Mouse (Mus musculus): ENCODE measurements around the gene F7.

- TF ChIP-seq ZNF384 (IDR thresholded peaks at IDR 0.05; ENCODE audit: low read depth, low read length) (no peak), ZC3H11A (IDR thresholded peaks at IDR 0.05; ENCODE audit: borderline replicate concordance, low read depth, low read length) (no peak), CHD2 (IDR thresholded peaks at IDR 0.05; ENCODE audit: low read depth, low read length) (no peak), MAFK (IDR thresholded peaks at IDR 0.05; ENCODE audit: insufficient read depth, low read depth, low read length) (no peak)
Observed at GRCm38 (mm10) chr8:13039054-13039453, 13.2 kb downstream of the F7 start.

Measured in ES-E14 (cell line).